Mouse (Mus musculus) cerebellum, postnatal 14 days (tissue): ENCODE measurements around the gene Slc38a6.

Source experiments
- DNase-seq, 2 experiments: peaks; one replicate each; pipeline ENCODE4 v3.0.0; 2021; ENCODE audit warnings: mixed read lengths in 2 of 2

Gene Slc38a6

GRCm38 (mm10) chr12:73324742-73325141, 38.2 kb downstream of the Slc38a6 start:
- peak; percentile 21 to 22 for DNase-seq

- DNase-seq: no peak
These were observed 38.6 kb downstream of the Slc38a6 start for GRCm38 (mm10) chr12:73325181-73325580.

GRCm38 (mm10) chr12:73325617-73326016, 39.0 kb downstream of the Slc38a6 start:
- no peak for DNase-seq

- DNase-seq: no peak
These were observed 40.8 kb downstream of the Slc38a6 start for GRCm38 (mm10) chr12:73327381-73327780.

GRCm38 (mm10) chr12:73328448-73329167, 42.0 kb downstream of the Slc38a6 start:
- no peak for DNase-seq

GRCm38 (mm10) chr12:73330236-73330635, 43.7 kb downstream of the Slc38a6 start:
- DNase-seq: no peak

GRCm38 (mm10) chr12:73332701-73333100, 46.1 kb downstream of the Slc38a6 start:
- no peak for DNase-seq

GRCm38 (mm10) chr12:73334051-73334551, 47.5 kb downstream of the Slc38a6 start:
- DNase-seq: peak; percentile 40 to 54

- no peak for DNase-seq
These were observed 50.5 kb downstream of the Slc38a6 start for GRCm38 (mm10) chr12:73337127-73337526.

- DNase-seq: no peak
These were observed 54.2 kb downstream of the Slc38a6 start for GRCm38 (mm10) chr12:73340642-73341293.

- no peak for DNase-seq
These were observed 55.4 kb downstream of the Slc38a6 start for GRCm38 (mm10) chr12:73341703-73342663.

GRCm38 (mm10) chr12:73344300-73344699, 57.7 kb downstream of the Slc38a6 start:
- no peak for DNase-seq

GRCm38 (mm10) chr12:73345157-73345556, 58.6 kb downstream of the Slc38a6 start:
- DNase-seq: no peak

- DNase-seq: no peak
These were observed 60.6 kb downstream of the Slc38a6 start for GRCm38 (mm10) chr12:73347202-73347601.

- no peak for DNase-seq
These were observed 63.9 kb downstream of the Slc38a6 start for GRCm38 (mm10) chr12:73350466-73350865.

- DNase-seq: no peak
These were observed 64.4 kb downstream of the Slc38a6 start for GRCm38 (mm10) chr12:73350982-73351381.

- DNase-seq: no peak
These were observed 65.2 kb downstream of the Slc38a6 start for GRCm38 (mm10) chr12:73351746-73352145.

GRCm38 (mm10) chr12:73353362-73353761, 66.8 kb downstream of the Slc38a6 start:
- peak; percentile 40 to 49 for DNase-seq

- no peak for DNase-seq
These were observed 67.9 kb downstream of the Slc38a6 start for GRCm38 (mm10) chr12:73354521-73354920.

GRCm38 (mm10) chr12:73355084-73355775, 68.7 kb downstream of the Slc38a6 start:
- DNase-seq: no peak

- no peak for DNase-seq
These were observed 70.1 kb downstream of the Slc38a6 start for GRCm38 (mm10) chr12:73356696-73357095.

- no peak for DNase-seq
These were observed 70.7 kb downstream of the Slc38a6 start for GRCm38 (mm10) chr12:73357311-73357710.
